Mouse (Mus musculus): ENCODE results near the gene Nadsyn1.

Nadsyn1 gene

GRCm38 (mm10) chr7:143822375-143823265 is at the start of gene Nadsyn1, which contains the start of gene Dhcr7:
TSS of gene Nadsyn1 (minus strand) at chr7:143822849.
TSS of gene Dhcr7 (plus strand) at chr7:143823145.
- in situ Hi-C loops (cut with MboI, MseI): loop anchor here (10.0 to 25.0 kb wide), 2 partner anchors 1090 to 1928 kb away; partner anchors contain the start of gene LTO1

- in situ Hi-C loops (cut with MboI, MseI): no loop called here
Observed at GRCm38 (mm10) chr7:143868874-143869273, 46.2 kb upstream of the Nadsyn1 start.

GRCm38 (mm10) chr7:143866538-143866937 is 43.9 kb upstream of the Nadsyn1 start, which contains the start of gene Gm498:
TSS of gene Gm498 (plus strand) at chr7:143866838.
- in situ Hi-C loops (cut with MboI, MseI): no loop called here

DNA sequence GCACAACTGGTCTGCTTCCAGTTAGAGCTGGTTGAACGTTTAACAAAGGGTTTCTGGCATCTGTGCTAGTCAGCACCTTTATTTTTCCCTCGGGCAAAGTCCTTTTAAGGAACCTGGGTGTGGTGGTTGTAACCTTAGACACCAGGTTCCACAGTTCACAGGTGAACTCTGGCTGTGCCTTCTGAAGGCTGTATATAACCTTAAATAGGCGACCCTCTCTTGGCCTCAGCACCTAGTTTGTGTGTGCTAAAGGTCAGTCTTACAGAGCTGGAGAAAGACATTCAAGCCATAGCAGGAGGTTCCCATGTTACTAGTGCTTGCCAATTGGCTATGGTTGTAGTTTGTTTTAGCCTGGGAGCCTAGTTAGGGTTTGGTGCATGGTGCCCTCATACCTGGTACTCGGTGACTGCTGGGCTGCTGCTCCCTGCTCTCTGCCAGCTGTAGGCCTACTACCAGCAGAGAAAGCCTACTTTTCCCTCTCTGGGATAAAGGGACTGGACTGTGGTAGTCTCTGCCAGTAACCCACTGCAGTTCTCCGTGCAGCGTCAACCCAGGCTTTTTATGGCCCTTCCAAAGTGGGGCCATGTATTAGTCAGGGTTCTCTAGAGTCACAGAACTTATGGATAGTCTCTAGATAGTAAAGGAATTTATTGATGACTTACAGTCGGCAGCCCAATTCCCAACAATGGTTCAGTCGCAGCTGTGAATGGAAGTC is 26.3 kb upstream of the Nadsyn1 start:
- in situ Hi-C loops (cut with MboI, MseI): loop anchor here (5.0 kb wide), 1 partner anchor 857 kb away; no protein-coding TSS in a partner anchor

DNA sequence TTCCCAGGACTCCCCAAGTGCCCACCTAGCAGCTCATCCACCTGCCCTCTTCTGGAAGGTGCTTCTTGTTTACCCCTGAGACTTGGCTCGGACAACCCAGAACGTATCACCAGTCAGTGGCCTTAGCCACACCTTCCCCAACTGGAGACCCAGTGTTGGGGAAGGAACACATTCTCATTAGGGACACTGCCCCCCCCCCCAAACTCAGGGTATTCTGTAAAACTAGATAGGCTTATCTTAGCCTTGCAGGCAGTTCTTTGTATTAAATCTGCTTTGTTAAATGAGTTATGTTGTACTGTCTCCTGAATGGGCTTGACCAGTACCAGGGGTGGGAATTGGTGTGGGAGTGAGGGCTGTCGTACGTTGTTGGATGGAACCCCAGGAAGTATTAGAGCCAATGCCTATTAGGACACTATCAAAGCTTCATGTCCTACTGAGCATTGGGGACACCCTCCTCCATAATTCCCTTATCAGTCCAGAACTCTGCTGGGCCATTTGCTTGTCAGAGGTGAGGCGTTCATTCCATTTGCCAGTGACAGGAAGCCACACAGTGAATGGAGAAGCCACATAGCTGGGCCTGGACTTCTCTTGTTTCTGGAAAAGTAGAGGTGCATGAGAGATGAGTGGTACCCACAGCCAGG is 25.6 kb upstream of the Nadsyn1 start:
- in situ Hi-C loops (cut with MboI, MseI): loop anchor here (5.0 kb wide), 1 partner anchor 856 kb away; no protein-coding TSS in a partner anchor

DNA sequence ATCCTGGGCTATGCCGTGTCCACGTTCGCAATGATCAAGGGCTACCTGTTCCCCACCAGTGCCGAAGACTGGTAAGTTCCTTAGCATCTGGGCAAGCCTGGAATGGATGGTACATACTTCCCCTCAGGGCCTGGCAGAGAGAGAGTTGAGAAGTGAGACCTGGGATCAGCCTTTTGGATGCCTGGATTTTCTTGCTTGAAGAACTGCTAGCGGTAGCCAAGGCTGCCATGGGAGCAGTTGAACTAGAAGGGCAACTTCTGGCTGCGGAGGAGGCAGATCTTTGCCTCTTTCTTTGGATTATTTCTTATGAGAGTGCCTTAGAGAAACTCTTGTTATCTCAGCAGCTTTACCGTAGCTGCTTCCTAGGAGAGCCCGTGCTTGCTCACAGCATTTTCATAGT is 18.7 kb upstream of the Nadsyn1 start:
- in situ Hi-C loops (cut with MboI, MseI): no loop called here

- in situ Hi-C loops (cut with MboI, MseI): no loop called here
Observed at GRCm38 (mm10) chr7:143840121-143840520, 17.5 kb upstream of the Nadsyn1 start.

- in situ Hi-C loops (cut with MboI, MseI): no loop called here
Observed at GRCm38 (mm10) chr7:143837705-143838358, 15.2 kb upstream of the Nadsyn1 start.

- in situ Hi-C loops (cut with MboI, MseI): loop anchor here (5.0 kb wide), 1 partner anchor 72 kb away; no protein-coding TSS in a partner anchor
Observed at GRCm38 (mm10) chr7:143834972-143835371, 12.3 kb upstream of the Nadsyn1 start.

DNA sequence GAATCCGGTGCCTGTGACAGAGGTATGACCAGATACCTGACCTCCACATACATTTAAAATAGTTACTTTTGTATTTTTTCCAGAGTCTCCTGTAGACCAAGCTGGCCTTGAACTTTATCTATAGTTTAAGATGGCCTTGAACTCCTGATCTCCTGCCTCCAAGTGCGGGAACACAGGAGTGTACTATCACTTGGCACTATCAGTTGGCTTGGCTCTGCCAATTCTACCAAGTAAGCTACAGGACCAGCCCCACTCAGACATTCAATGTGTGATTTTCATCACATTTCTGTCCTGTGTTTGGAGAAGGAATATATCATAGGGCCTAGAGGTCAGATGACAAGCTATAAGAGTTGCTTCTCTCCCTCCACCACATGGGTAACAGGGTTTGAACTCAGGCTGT is 11.7 kb upstream of the Nadsyn1 start:
- in situ Hi-C loops (cut with MboI, MseI): loop anchor here (5.0 kb wide), 1 partner anchor 73 kb away; no protein-coding TSS in a partner anchor

DNA sequence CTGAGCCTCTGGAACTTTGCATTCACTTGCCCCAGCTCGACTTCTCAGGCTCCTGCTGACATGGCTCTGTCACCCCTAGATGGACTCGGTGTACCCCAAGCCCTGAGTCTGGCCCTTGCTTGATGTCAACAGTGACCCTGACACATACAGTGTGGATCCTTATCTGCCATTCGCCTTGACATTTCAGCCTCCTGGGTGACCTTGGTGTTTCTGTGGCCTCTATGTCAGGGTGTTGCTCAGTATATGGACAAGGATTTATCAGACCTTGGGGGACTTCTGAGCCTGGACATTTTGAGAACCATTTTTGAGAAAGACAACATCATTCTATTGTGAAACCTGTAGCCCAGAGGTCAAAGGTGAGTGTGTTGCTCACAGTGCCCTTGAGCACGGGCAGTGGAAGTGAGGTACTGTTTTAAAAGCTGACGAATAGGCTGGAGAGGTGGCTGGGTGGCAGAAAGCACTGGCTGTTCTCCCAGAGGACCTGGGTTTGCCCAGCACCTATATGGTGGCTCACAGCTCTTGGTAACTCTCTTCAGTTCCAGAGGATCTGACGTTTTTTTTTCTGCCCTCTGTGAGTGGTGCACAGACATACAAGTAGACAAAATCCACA is 11.0 kb upstream of the Nadsyn1 start:
- in situ Hi-C loops (cut with MboI, MseI): loop anchor here (5.0 kb wide), 1 partner anchor 74 kb away; no protein-coding TSS in a partner anchor

DNA sequence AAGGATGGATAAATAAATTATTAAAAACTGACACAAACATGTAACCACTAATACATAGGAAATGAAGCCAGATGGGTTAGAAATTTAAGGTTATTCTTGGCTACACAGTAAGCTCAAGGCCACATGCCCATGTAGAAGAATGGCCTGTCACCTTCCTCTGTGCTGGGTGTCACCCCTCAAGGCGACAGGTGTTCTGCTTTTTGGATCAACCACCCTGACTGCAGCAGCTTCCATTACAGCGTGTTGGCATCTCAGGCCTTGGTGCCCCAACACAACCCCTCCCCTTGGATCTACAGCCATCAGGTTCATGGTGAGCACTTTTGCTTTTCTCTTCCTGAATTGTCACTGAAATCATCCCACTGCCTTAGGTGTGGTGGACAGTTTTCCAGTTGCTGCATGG is 10.0 kb upstream of the Nadsyn1 start:
- in situ Hi-C loops (cut with MboI, MseI): loop anchor here (5.0 kb wide), 1 partner anchor 75 kb away; no protein-coding TSS in a partner anchor

GRCm38 (mm10) chr7:143832196-143832595 is 9.5 kb upstream of the Nadsyn1 start:
- in situ Hi-C loops (cut with MboI, MseI): loop anchor here (5.0 kb wide), 1 partner anchor 75 kb away; no protein-coding TSS in a partner anchor

DNA sequence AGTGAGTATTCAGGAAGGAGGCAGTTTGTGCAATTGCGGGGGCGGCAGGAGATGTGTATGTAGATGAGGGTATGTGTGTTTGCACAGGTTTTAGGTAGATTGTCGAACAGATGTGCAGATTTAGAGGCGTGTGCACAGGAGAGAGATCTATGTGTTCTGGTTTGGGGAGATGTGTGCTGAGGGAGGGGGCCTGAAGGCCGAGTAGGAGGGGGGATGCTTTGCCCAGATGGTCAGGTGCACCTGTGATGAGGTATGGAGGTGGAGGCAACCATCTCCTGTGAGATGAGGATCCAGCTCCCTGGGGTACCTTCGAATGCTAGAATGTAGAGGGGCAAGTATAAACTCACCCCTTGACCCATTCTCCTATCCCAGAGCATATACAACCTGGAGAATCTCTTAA is 7.8 kb upstream of the Nadsyn1 start:
- in situ Hi-C loops (cut with MboI, MseI): loop anchor here (5.0 kb wide), 1 partner anchor 77 kb away; no protein-coding TSS in a partner anchor

GRCm38 (mm10) chr7:143829504-143830331 is 7.1 kb upstream of the Nadsyn1 start:
- in situ Hi-C loops (cut with MboI, MseI): loop anchor here (5.0 to 10.0 kb wide), 3 partner anchors 78 to 1935 kb away; partner anchors contain the start of gene Tspan32

GRCm38 (mm10) chr7:143826985-143827384 is 4.3 kb upstream of the Nadsyn1 start:
- in situ Hi-C loops (cut with MboI, MseI): loop anchor here (5.0 to 10.0 kb wide), 2 partner anchors 820 to 1932 kb away; partner anchors contain the start of gene Tspan32

- in situ Hi-C loops (cut with MboI, MseI): loop anchor here (10.0 to 25.0 kb wide), 2 partner anchors 1089 to 1928 kb away; partner anchors contain the start of gene LTO1
Observed at GRCm38 (mm10) chr7:143823266-143823605, 587 bp upstream of the Nadsyn1 start.

- in situ Hi-C loops (cut with MboI, MseI): loop anchor here (10.0 to 25.0 kb wide), 2 partner anchors 1091 to 1926 kb away; partner anchors contain the start of gene LTO1
Observed at GRCm38 (mm10) chr7:143821241-143821640, 1.4 kb downstream of the Nadsyn1 start.

DNA sequence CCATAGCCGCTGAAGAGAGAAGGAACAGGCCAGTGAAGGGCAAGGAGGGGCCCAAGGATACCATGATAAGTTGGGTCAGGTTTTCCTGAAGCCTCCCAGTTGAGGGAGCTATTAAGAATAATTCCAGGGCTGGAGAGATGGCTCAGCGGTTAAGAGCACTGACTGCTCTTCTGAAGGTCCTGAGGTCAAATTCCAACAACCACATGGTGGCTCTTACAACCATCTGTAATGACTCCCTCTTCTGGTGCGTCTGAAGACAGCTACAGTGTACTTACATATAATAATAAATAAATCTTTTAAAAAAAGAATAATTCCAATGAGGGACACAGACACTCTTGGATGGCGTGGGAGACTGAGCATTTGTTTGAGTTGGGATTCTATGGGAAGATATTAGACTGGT is 3.4 kb downstream of the Nadsyn1 start:
- in situ Hi-C loops (cut with MboI, MseI): loop anchor here (25.0 kb wide), 1 partner anchor 1093 kb away; the partner anchor contains the start of gene LTO1

Data from T-helper 2 cell (primary cell).